Mouse (Mus musculus) left cerebral cortex, adult 11 months (tissue): ENCODE results near the gene Rexo1.

Experiments used
- DNase-seq: peaks from one replicate; pipeline ENCODE4 v3.0.0; 2022; ENCODE audit warnings: low spot score

The Rexo1 gene

DNA sequence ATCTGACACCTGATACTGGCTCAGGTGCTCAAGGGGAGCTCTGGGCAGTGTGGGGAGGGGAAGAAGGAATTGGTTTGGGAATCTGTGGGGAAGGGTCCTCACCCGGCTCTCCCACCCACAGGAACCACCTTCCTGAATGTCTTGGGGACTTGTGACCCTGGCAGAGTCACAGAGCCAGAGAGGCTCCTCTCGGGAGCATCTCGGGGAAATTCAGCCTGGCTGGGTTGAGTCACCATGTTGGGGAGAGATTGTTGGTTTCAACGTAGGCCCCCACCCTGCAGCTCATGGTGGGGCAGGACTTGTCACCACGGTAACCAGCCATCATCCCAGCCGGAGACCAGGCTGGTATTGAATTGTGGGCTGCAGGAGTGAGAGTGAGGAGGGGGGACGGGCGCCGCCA, 56.6 kb downstream of the Rexo1 start:
- no peak for DNase-seq

GRCm38 (mm10) chr10:80503599-80504220, 57.6 kb downstream of the Rexo1 start:
- DNase-seq = no peak

DNA sequence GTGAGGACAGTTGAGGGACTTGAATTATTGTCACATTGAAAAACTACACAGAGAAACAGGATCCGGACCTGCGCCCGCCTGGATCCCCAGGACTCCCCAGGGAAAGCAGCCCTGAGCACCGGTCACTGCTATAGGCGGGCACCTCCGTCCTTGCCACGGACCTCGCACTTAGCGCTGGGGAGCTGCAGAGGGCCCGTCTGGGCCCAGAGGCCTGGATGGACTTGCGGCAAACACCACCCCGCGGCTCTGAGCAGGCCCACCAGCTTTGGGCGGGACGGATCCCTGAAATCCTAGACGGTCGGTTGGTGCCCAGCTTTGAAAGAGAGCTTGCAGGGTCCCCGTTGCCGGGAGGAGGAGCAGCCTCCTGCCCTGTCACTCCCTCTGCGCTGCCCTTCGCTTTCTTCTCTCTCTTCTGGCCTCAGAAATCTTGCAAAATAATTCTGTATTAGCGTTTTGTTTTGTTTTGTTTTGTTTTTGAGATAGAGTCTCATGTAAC, 58.5 kb downstream of the Rexo1 start:
- DNase-seq = no peak

DNA sequence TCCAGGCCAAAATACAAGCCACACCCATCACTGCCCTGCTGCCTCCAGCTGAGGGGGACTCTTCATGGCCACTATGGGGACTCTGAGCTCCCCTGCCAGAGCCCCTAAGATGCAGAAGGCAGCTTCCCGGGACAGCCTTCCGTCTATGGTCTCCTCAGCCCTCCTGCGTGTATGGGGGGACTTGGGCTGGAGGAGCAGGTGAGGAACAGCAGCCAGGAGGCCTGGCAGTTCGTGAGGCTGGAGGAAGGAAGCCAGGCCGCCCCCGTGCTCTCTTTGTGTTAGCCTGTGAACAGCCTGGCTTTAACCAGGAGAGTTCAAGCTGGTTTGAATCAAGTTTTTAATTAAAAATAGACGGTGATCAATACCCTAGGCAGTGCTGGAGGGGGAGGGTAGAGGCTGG, 59.1 kb downstream of the Rexo1 start:
- no peak for DNase-seq

DNA sequence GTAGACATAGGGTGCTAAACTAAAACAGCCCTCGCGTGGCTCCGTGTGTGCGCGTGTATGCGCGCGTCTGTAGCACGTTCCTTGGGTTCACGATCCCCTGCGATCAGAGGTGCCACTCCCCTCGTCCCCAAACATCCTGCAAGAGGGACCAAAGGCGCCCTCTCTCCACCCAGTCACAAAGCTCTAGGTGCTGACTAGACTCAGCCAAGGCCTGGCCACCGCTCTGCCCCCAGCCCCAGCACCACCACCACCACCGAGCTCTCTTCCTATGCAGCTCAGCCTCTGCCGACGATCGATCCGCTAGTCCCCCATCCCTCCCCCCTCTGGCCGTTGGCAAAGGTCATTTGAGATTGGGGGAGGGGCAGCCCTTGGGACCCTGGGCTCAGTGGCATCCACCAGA, 64.9 kb downstream of the Rexo1 start:
- DNase-seq = no peak

DNA sequence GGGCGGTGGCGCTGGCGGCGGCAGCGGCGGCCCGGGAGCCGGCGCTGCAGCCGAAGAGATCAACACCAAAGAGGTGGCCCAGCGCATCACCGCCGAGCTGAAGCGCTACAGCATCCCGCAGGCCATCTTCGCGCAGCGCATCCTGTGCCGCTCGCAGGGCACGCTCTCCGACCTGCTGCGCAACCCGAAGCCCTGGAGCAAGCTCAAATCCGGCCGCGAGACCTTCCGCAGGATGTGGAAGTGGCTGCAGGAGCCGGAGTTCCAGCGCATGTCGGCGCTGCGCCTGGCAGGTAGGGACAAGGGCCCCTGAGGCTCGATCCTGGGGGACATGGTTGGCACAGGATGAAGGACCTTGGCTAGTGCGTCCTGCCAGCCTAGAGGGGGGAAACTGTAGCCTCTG, 65.5 kb downstream of the Rexo1 start:
- DNase-seq = no peak

DNA sequence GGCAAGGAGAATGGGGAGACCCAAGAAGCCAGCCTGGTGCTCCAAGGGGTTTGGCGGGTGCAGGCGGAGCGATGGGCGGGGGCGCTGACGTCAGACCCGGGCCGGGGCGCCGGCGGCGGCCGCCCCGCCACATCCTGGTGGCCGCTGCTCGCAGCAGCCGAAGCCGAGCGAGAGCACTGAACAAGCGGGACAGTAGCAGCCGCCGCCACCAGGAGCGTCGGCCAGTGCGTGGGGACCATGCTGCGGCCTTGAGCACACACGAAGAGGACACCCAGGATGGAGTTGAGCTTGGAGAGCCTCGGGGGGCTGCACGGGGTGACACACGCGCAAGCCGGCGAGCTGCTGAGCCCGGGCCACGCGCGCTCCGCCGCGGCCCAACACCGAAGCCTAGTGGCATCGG, 66.6 kb downstream of the Rexo1 start, which contains the start of gene Onecut3:
Onecut3 (plus strand) TSS at position 104 of the 400 bp plus-strand sequence.
- DNase-seq = no peak
